Mouse (Mus musculus) urinary bladder, postnatal 36 days (tissue): Measurements from ENCODE around the gene Atp8a1.

Source experiments
- DNase-seq, 2 experiments: peaks; one replicate each; pipeline ENCODE4 v3.0.0; 2022; ENCODE audit warnings: low spot score in 2 of 2, mixed read lengths in 1 of 2

The Atp8a1 gene

GRCm38 (mm10) chr5:67678819-67679218 lies 168.4 kb downstream of the Atp8a1 start:
- no peak for DNase-seq

DNA sequence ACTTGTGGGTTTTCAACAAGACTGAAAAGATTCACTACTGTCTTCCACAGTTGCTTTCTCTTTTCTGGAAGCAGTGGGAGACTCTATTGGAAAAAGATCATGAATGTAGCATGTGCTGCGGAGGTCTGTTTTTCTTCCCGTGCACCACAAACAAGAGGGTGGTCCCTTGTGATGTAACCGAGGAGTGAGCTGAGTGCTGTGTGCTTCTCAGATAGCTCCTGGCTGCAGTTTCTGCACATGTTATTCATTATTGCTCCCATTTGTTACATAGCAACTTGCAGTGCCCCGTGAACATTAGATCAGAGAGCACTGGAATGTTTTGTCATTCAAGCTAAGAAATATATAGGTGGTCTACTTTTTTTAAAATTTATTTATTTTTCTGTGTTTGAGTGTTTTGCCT lies 174.2 kb downstream of the Atp8a1 start:
- no peak for DNase-seq

DNA sequence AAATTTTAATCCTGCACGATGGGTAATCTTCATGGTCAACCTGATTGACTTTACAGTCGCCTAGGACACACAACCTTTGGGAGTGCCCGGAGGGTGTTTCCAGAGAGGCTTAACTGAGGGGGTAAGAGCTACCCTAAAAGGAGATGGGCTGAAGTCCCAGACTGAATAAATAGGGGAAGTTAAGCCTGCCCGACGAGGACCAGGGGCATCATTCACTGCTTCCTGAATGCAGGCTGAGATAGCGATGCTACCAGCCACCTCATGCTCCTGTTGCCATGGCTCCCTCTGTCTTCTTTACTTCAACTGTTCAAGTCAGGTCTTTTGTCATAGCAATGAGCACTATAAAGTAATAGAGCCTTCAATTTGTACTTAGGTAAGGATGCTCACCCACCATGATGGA lies 177.1 kb downstream of the Atp8a1 start:
- DNase-seq, result no peak

DNA sequence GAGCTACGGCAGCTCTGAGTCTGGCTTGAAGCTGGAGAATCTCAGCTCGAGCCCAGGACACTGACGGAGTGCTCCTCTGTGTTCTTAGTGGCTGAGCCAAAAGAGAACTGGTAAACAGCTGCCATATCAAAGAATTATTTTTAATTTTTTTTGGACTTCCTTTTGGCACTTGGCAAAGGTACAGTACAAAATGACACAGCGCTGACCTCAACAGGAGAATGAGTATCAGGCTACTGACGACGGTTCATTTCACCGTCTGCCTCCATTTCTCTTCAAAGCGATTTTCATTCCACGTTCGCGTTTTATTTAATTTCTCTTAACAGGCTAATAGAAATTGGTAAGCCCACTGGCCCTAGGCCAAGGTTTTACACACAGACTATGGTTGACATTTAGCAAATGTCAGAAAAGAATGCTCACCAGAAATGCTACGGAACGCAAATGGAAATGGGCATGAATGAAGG lies 177.8 kb downstream of the Atp8a1 start:
- no peak for DNase-seq

GRCm38 (mm10) chr5:67662715-67663114 lies 184.5 kb downstream of the Atp8a1 start:
- DNase-seq, result no peak

DNA sequence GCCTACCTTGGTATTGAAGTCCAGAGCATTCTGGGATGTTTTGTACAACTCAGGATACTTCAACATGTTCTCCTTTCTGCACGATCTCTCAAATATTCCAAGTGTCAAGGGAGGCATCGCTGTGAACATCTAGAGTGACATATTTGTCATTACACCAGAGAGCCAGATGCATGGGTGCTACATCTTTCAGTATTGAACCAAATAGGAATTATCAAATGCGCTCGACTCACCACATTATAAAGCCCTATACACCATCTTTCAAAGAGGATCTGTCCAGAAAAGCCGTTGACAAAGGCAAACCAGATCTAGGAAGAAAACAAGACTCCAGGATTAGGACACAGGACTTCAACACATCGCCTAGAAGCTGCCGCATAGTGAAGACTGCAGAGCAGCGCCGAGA lies 187.4 kb downstream of the Atp8a1 start:
- no peak for DNase-seq

DNA sequence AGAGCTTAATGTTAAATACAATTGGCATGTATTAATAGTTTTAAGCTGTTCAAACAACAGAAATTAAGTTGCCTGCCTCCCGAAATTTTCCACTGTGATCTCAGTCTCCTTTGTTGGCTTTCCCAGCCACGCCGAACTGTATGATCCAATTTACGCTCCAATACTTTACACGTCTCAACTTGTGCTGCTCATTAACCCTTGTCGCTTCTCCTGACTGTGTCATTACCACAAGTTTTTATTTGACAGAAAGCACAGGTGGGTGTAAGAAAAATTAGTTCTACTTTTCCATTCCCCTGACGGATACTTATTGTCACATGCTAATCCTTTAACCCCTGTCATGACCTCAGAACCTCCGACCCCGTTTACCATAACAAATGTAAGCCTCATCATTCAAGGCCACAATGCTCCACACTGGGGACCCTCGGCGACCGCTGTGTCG lies 190.4 kb downstream of the Atp8a1 start:
- DNase-seq, result no peak

GRCm38 (mm10) chr5:67655696-67656519 lies 191.3 kb downstream of the Atp8a1 start:
- DNase-seq, result no peak

DNA sequence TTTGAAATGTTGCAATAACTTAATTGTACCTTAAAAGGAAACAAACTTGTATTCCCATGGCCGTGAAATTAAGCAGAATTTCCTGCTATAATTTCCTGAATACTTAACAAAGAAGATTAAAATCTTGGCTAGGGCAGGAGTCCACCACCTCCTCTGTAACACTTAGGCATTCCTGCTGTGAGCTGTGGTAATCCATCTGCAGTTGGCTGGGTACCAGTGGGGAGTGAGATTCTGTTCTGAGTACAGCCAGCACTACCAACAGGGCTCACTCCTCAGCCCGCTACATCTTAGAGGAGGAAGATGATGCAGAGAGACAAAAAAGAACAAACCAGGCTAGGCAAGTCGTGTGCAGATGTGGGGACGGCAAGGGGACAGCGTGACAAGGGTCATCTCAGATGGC lies 192.7 kb downstream of the Atp8a1 start:
- no peak for DNase-seq

- no peak for DNase-seq
Observed at GRCm38 (mm10) chr5:67653543-67653942, 193.7 kb downstream of the Atp8a1 start.

- DNase-seq, result no peak
Observed at GRCm38 (mm10) chr5:67652468-67652867, 194.8 kb downstream of the Atp8a1 start.

DNA sequence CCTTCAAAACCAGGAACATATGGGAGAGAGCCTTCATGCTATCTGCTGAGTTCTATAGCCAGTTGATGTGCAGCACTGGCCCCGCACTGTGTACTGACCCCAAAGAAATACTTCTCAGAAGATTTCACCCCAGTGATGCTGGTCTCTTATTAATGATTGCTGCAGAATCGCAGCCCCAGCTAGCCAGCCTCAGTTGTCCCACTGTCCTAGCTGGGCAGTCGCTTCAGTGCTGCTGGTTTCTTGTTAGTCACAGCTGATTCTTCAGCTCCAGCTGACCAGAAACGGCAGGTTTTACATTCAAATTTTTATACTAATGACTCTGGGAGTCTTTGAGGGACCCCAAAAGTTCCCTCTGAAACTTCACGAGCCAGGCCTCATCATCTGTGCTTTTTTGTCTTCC lies 197.2 kb downstream of the Atp8a1 start:
- DNase-seq, result no peak

- no peak for DNase-seq
Observed at GRCm38 (mm10) chr5:67649156-67649555, 198.1 kb downstream of the Atp8a1 start.

DNA sequence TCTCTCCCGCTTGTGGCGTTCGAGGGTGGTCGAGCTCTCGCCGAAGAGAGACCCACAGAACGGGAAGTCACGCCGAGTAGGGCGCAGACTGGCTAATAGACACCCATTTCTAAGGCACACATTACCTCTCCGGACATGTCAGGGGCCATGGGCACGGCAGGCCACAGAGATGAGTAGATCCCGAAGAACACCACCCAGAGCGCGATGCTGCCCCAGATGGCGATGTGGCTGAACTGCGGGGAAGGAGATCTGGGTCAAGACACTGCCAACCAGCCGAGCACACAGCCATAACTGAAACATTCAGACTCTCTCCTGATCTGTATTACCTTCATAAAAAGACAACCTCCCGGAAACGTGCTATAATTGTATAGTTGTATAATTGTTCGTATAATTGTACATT lies 199.7 kb downstream of the Atp8a1 start:
- no peak for DNase-seq

- DNase-seq, result no peak
Observed at GRCm38 (mm10) chr5:67646756-67647529, 200.3 kb downstream of the Atp8a1 start.

DNA sequence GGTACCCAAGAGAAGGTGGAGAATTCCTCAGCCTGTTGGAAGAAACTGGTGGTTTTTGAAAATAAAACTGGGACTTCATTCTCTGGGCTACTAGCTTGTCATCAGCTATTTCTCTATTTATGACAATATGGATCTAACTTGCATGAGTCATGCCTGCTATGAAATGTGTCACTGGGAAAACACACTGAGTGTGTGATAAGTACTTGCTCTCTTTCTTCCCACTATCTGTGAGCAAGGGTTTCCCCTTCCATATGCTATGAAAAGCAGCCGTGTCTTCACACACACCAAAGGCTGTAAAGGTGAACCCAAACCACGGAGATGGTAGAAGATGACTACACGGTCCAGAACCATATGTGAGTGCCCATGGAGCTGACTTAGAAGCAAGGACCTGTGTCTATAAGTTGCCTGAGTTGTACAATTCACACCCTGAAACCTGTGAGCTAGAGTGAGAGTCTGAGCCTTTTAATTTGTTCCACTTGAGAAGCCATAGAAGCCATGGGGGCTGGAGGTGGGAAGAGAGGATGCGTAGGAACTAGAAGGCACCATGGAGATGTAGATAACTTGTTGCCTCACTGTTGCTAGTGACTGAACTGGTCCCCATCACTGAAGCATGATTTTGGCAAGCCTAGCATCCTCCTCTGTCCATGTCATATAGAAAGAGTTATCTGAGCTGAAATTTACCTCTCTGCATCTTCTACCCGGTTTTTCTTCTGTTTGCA lies 203.5 kb downstream of the Atp8a1 start:
- DNase-seq, result no peak

DNA sequence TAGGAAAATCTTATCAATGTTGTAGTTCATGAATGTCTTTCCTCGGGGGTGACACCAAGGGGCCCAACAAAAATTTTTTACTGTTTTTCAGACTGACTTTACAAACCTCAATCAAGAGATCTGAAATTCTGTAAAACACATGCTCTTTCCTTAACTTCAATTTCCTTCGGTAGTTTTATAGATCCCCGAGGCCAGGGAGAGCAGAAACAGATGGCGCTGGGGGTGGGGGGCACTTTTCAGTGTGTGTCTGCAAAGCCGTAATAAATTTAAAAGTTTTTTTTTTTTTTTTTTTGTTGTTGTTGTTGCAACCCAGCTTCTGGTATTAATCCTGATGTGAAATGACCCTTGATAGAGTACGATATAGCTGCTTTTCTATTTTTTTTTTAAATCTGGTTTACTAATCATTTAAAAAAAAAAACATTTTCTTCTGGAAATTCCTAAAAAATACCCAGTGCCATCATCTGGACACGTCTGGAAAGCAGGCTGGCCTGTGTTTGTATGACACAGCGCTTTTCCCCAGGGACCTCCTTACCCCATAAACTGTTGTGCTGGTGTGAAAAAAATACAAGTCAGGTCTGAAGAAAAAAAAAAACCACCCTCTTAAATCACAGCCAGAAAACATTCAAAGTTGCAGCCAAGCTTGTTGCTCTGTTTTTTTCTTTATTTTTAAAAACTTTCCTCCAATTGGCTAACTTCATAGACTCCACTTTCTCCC lies 205.7 kb downstream of the Atp8a1 start:
- DNase-seq, result no peak

DNA sequence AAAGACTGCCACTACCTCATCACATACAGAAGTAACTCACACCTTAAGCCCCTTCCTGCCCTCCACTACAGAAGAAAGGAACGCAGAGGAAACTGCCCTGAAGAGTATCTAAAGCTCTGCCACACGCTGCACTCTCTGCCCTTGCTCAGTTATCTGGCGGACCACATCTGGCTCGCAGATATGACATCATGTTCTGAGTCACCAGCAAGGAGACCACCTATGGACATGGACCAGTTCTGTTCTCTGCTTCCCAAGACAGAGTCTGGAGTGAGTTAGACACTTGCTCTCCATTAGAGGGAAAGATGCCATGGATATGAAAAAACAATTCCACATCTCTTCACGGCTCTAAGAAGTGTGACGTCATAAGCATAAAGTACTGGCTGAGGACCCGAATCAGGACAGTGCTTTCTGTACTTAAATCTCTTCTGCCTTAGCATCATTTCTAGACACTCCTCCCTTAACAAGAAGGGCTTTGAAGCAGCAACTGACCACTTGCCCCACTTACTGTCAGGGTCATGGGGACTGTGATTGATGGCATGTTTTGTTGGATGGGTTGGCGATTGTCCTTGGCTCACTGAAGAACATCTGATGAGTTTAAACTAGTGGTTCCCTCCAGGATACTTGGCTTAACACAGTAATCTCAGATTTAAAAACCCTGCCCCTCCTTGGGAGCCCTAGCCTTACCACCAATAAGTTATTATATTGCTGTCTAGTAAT lies 206.5 kb downstream of the Atp8a1 start:
- DNase-seq, result no peak

DNA sequence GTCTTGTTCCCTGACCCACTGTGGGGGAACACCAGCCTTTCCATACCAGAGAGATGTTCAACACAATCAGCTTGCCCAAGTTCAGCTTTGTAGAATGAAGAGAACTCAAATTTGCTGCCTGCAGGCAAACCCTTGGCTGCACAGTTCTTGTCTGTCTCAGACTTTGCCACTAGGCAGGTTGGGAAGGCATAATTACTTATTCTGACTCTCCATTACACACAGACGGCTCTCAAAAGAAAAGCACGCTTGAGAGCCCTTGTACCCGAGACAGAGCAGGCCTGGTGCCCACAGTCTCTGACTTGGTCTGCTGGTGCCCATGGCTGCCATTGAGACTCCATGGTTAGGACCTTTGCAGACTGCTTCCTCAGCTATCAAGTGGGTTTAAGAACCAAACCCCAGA lies 212.9 kb downstream of the Atp8a1 start:
- no peak for DNase-seq

GRCm38 (mm10) chr5:67633831-67634268 lies 213.4 kb downstream of the Atp8a1 start:
- no peak for DNase-seq
